Mouse (Mus musculus): Measurements from ENCODE around the gene Camk1g.

GRCm38 (mm10) chr1:193370096-193370495 lies at the start of gene Camk1g:
- TF ChIP-seq CTCF (conservative IDR thresholded peaks at IDR 0.05 in 1 of 2, IDR thresholded peaks at IDR 0.05 in 1 of 2; ENCODE audit: low read depth in 2 of 2, low read length in 2 of 2): no peak
- TF ChIP-seq EP300 (IDR thresholded peaks at IDR 0.05; ENCODE audit: low read length): no peak
- TF ChIP-seq ZKSCAN1 (IDR thresholded peaks at IDR 0.05; ENCODE audit: borderline replicate concordance, low read depth, low read length): no peak
- TF ChIP-seq ELF1 (IDR thresholded peaks at IDR 0.05; ENCODE audit: low read depth, low read length): no peak
- no peak for TF ChIP-seq BHLHE40 (IDR thresholded peaks at IDR 0.05; ENCODE audit: low read depth, low read length)
- TF ChIP-seq NRF1 (IDR thresholded peaks at IDR 0.05; ENCODE audit: low read depth, low read length): no peak
- TF ChIP-seq POLR2AphosphoS2 (IDR thresholded peaks at IDR 0.05; ENCODE audit: low read depth, low read length): no peak
